28 mouse cellular contexts compared by ENCODE assay signal in the genomic region with DNA sequence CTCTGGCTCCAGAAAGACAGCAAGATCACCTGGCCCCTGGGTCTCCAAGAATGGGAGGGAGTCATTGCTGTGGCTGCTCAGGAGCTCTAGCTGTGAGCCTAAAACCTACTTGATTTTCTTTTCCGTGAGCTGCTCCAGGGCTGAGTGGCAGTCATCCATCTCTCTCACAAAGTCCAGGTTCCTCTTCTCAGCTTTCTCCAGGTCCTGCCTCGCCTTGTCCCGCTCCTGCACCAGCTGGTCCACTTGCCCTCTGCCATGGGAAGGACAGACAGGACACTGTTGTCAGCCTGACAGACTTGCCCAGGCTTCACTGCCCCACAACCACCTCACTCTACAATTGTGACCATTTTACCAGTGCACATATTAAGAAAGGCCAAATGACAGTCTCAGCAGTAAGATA.
"Had no signal": no experiment of that assay in that cellular context is flagged by ENCODE, and none has a peak within 500 bp of the region (broad histone marks: within the 10 kb centered on the region; RNA-seq: fewer than 3 reads in every experiment).

No protein-coding gene starts in this region.

- H3K4me1 ChIP-seq: embryonic facial prominence, embryonic 10.5 days; embryonic facial prominence, embryonic 12.5 days; embryonic facial prominence, embryonic 13.5 days; embryonic facial prominence, embryonic 15.5 days; forebrain, embryonic 10.5 days; forebrain, embryonic 12.5 days; forebrain, embryonic 13.5 days; forebrain, embryonic 15.5 days had no signal

- DNase-seq: cerebellum, adult 2 months; cerebellum, adult 8-10 months; cerebellum, adult 9-10 months; cerebellum, adult 9-11 months; cerebellum, postnatal 10 days; cerebellum, postnatal 14 days; cerebellum, postnatal 25 days; cerebellum, postnatal 36 days; embryo, embryonic 11 days; forebrain, postnatal 0 days; gastrocnemius, adult 2 months; gastrocnemius, postnatal 10 days; gastrocnemius, postnatal 14 days; gastrocnemius, postnatal 25 days; gastrocnemius, postnatal 36 days; heart, adult 18-20 months; heart, adult 2 months had no signal

- H3K27ac ChIP-seq: embryonic facial prominence, embryonic 10.5 days; embryonic facial prominence, embryonic 12.5 days; embryonic facial prominence, embryonic 13.5 days; embryonic facial prominence, embryonic 15.5 days; forebrain, embryonic 10.5 days; forebrain, embryonic 12.5 days; forebrain, embryonic 13.5 days; forebrain, embryonic 15.5 days; gastrocnemius, adult 2 months; heart, adult 2 months had no signal

- H3K9me3 ChIP-seq: embryonic facial prominence, embryonic 10.5 days; embryonic facial prominence, embryonic 12.5 days; embryonic facial prominence, embryonic 13.5 days; embryonic facial prominence, embryonic 15.5 days; forebrain, embryonic 10.5 days; forebrain, embryonic 12.5 days; forebrain, embryonic 13.5 days; forebrain, embryonic 15.5 days had no signal

- H3K27me3 ChIP-seq: embryonic facial prominence, embryonic 12.5 days; embryonic facial prominence, embryonic 13.5 days; embryonic facial prominence, embryonic 15.5 days; forebrain, embryonic 12.5 days; forebrain, embryonic 13.5 days; forebrain, embryonic 15.5 days had no signal

- H3K4me2 ChIP-seq: embryonic facial prominence, embryonic 12.5 days; embryonic facial prominence, embryonic 13.5 days; embryonic facial prominence, embryonic 15.5 days; forebrain, embryonic 12.5 days; forebrain, embryonic 13.5 days; forebrain, embryonic 15.5 days had no signal

- H3K4me3 ChIP-seq: embryonic facial prominence, embryonic 10.5 days; embryonic facial prominence, embryonic 12.5 days; embryonic facial prominence, embryonic 13.5 days; embryonic facial prominence, embryonic 15.5 days; erythroblast, embryonic 14.5 days; forebrain, embryonic 10.5 days; forebrain, embryonic 12.5 days; forebrain, embryonic 13.5 days; forebrain, embryonic 15.5 days; gastrocnemius, adult 2 months; heart, adult 2 months had no signal

- H3K9ac ChIP-seq: embryonic facial prominence, embryonic 12.5 days; embryonic facial prominence, embryonic 13.5 days; embryonic facial prominence, embryonic 15.5 days; forebrain, embryonic 12.5 days; forebrain, embryonic 13.5 days; forebrain, embryonic 15.5 days; forebrain, postnatal 0 days had no signal

- ATAC-seq: forebrain, embryonic 13.5 days; forebrain, embryonic 14.5 days; forebrain, embryonic 15.5 days; forebrain, embryonic 16.5 days; forebrain, postnatal 0 days had no signal
